8 mouse cellular contexts compared by ENCODE assay signal in the genomic region with DNA sequence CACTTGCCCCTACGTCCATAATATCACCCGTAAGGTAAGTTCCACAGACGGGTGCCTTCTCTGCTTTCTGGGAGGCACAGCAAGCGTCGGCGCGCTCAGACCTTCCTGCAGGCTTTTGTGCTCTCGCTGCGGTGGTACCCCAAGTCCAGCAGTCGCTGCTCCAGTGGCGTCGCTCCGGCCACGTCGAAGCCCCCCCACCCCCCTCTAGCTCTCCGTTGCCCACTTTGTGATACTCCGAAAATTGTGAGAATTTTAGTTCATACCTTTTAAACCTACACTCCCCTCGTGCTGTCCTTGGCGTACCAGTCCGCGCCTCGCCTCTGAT. TPM values are rescaled to one million over a fixed set of nuclear protein-coding genes. Genes with fewer than 3 reads are reported as not detected.
DNase-seq lines count a peak whose midpoint lies in the region; ATAC-seq and TF ChIP-seq lines count a peak whose summit lies in the region.

No protein-coding gene starts in this region.

- intact Hi-C loops in gastrocnemius, adult 2 months (cut with DNase I): loop anchor here (10.0 kb wide), 1 partner anchor 180 kb away; a partner anchor contains a TSS

- H3K4me3 ChIP-seq in gastrocnemius, adult 2 months: peak overlapping the region; percentile 90
- peak overlapping the region; percentile 74 for H3K4me3 ChIP-seq in thymus, adult 2 months (ENCODE audit: control insufficient read depth, insufficient read depth, low read length)
- H3K4me3 ChIP-seq in liver, embryonic 12.5 days: peak overlapping the region; percentile 87

- no peak for TF ChIP-seq POLR2A in thymus, adult 2 months (IDR thresholded peaks at IDR 0.05; ENCODE audit: control insufficient read depth, extremely low read depth, insufficient read depth, low read length, poor library complexity)

- H3K27me3 ChIP-seq in thymus, adult 2 months (ENCODE audit: control insufficient read depth, insufficient read depth, low read length): no peaks in the 10 kb centered on the region
- H3K27me3 ChIP-seq in liver, embryonic 12.5 days (replicated peaks): no peaks in the 10 kb centered on the region

- no peak for DNase-seq in gastrocnemius, adult 2 months
- DNase-seq in gastrocnemius, postnatal 4 days (ENCODE audit: low spot score in 2 of 2): no peak
- no peak for DNase-seq in thymus, adult 2 months
- no peak for DNase-seq in thymus, postnatal 4 days
- DNase-seq in left cerebral cortex, adult 9 months (ENCODE audit: low spot score in 2 of 2): no peak
- DNase-seq in layer of hippocampus, adult 11-12 months (ENCODE audit: low spot score): no peak
- DNase-seq in right cerebral cortex, postnatal 36 days (ENCODE audit: low spot score in 2 of 2): no peak

- no peaks in the 10 kb centered on the region for H3K9me3 ChIP-seq in liver, embryonic 12.5 days (replicated peaks)

- under 1% methylated on average over 22 of the region's 22 CpGs for WGBS in thymus, adult 2 months
- WGBS in liver, embryonic 12.5 days (ENCODE audit: insufficient replicate concordance): under 1% methylated on average over 22 of the region's 22 CpGs

- H3K27ac ChIP-seq in gastrocnemius, adult 2 months: peak overlapping the region; percentile 77
- 0 out of 2 replicates have a peak overlapping the region, but pooled peaks have one; percentile 1 for H3K27ac ChIP-seq in thymus, adult 2 months (ENCODE audit: control insufficient read depth, insufficient read depth, low read length)
- peak overlapping the region; percentile 84 for H3K27ac ChIP-seq in liver, embryonic 12.5 days

- H3K36me3 ChIP-seq in thymus, adult 2 months (ENCODE audit: control insufficient read depth, insufficient read depth, low read length): peaks cover 9% of the 10 kb centered on the region
- peaks cover 28% of the 10 kb centered on the region for H3K36me3 ChIP-seq in liver, embryonic 12.5 days

- ATAC-seq in liver, embryonic 12.5 days: no peak; the same call in 1 of the 2 replicates

- H3K4me1 ChIP-seq in thymus, adult 2 months (replicated peaks; ENCODE audit: control insufficient read depth, insufficient read depth, low read length): no peaks in the 10 kb centered on the region
- H3K4me1 ChIP-seq in liver, embryonic 12.5 days: peaks cover 30% of the 10 kb centered on the region

- peak overlapping the region; percentile 85 for H3K4me2 ChIP-seq in liver, embryonic 12.5 days

- peak overlapping the region; percentile 87 for H3K9ac ChIP-seq in liver, embryonic 12.5 days

- TF ChIP-seq CTCF in gastrocnemius, adult 2 months (IDR thresholded peaks at IDR 0.05): no peak
- TF ChIP-seq CTCF in thymus, adult 2 months (IDR thresholded peaks at IDR 0.05; ENCODE audit: borderline replicate concordance, control insufficient read depth, extremely low read depth, insufficient read depth, low read length, poor library complexity): no peak

RNA-seq across cellular contexts. Expression of a gene that starts 0.4 kb away (rescaled TPM):
- 10 to 100 TPM in 1 of 2 experiments, 1 to 10 TPM in 1; 9.4 to 10.0 TPM for total RNA-seq in gastrocnemius, adult 2 months (2021)
- total RNA-seq in gastrocnemius, postnatal 4 days (2021): 10 to 100 TPM; 12.4 to 13.2 TPM
- polyA plus RNA-seq in thymus, adult 2 months (2012; rRNA removed): 9.1 and 11.7 TPM in 2 replicates
- polyA plus RNA-seq in liver, embryonic 12.5 days (2016; fragmentation: Nextera tagmentation; extraction: Ambion mirVana): 42.4 and 44.1 TPM in 2 replicates

RNA-seq across cellular contexts. Expression of a gene that starts 26.8 kb away (rescaled TPM):
- 10 to 100 TPM; 37.2 to 47.1 TPM for total RNA-seq in gastrocnemius, adult 2 months (2021)
- 10 to 100 TPM; 26.2 to 28.5 TPM for total RNA-seq in gastrocnemius, postnatal 4 days (2021)
- 51.5 and 60.0 TPM in 2 replicates for polyA plus RNA-seq in thymus, adult 2 months (2012; rRNA removed)
- polyA plus RNA-seq in liver, embryonic 12.5 days (2016; fragmentation: Nextera tagmentation; extraction: Ambion mirVana): 18.2 TPM in 2 replicates

Comparison
In these comparisons a context has a peak if more than half of its experiments do, and no peak if none do; other contexts are left out.
1. H3K27ac ChIP-seq: peak in every context shown above with its lines; median percentile 84 in liver, embryonic 12.5 days; 77 in gastrocnemius, adult 2 months; 1 in thymus, adult 2 months.